Mouse (Mus musculus) C2C12 (cell line): ENCODE measurements around the gene Adap1. TPM values are rescaled to one million over a fixed set of nuclear protein-coding genes. Genes with fewer than 3 reads are reported as not detected.

Experiments used
- H3K27me3 ChIP-seq: one replicate; pipeline ENCODE4 v1.6.1; 2011; ENCODE audit not compliant: control insufficient read depth, insufficient read depth, insufficient read length
- H3K36me3 ChIP-seq: one replicate; pipeline ENCODE4 v1.6.1; 2011; ENCODE audit not compliant: control insufficient read depth, insufficient read depth
- H3K4me3 ChIP-seq: one replicate; pipeline ENCODE4 v1.5.1; 2011; ENCODE audit warnings: mild to moderate bottlenecking, control low read depth; ENCODE audit not compliant: poor library complexity, insufficient read depth, severe bottlenecking
- H3K79me2 ChIP-seq: one replicate; pipeline ENCODE4 v1.6.1; 2011; ENCODE audit not compliant: control insufficient read depth, insufficient read depth
- H3K79me3 ChIP-seq: one replicate; pipeline ENCODE4 v1.6.1; 2011; ENCODE audit warnings: low read depth, control low read depth
- H3ac ChIP-seq: one replicate; pipeline ENCODE3; 2011; ENCODE audit warnings: low read depth; ENCODE audit not compliant: control insufficient read depth, insufficient read length
- CEBPB ChIP-seq: IDR thresholded peaks from one replicate; pipeline ENCODE4 v1.6.1; 2011; ENCODE audit warnings: low read depth, mild to moderate bottlenecking, control low read depth, moderate library complexity
- CTCF ChIP-seq: IDR thresholded peaks from one replicate; pipeline ENCODE4 v1.5.1; 2011; ENCODE audit not compliant: control insufficient read depth, insufficient read depth, insufficient read length
- FOSL1 ChIP-seq: IDR thresholded peaks from one replicate; pipeline ENCODE4 v1.8.0; 2011; ENCODE audit warnings: mild to moderate bottlenecking, low read length; ENCODE audit not compliant: poor library complexity, insufficient read depth, severe bottlenecking
- MAX ChIP-seq: IDR thresholded peaks from one replicate; pipeline ENCODE4 v1.6.1; 2011; ENCODE audit warnings: mild to moderate bottlenecking, control low read depth
- MYOD1 ChIP-seq: IDR thresholded peaks from one replicate; pipeline ENCODE4 v1.6.1; 2011; ENCODE audit warnings: low read depth; ENCODE audit not compliant: control insufficient read depth, insufficient read length
- MYOG ChIP-seq: IDR thresholded peaks from one replicate; pipeline ENCODE4 v1.6.1; 2011; ENCODE audit not compliant: control insufficient read depth, insufficient read length; ENCODE audit errors: extremely low read depth
- USF1 ChIP-seq: IDR thresholded peaks from one replicate; pipeline ENCODE4 v1.6.1; 2011; ENCODE audit warnings: low read depth, mild to moderate bottlenecking, control low read depth, moderate library complexity
- polyA plus RNA-seq: library from polyadenylated mRNA; unstranded; fragments of >200 nt; fragmentation: generic; extraction: Trizol; gene quantifications from one replicate; pipeline ENCODE4 v1.2.1, GENCODE M21; 2012; ENCODE audit warnings: missing spikeins

Adap1 gene
- polyA plus RNA-seq, 1 experiment: 0.06 TPM

- H3ac ChIP-seq: no peak overlapping the region
- no peaks in the 10 kb centered on the region for H3K79me2 ChIP-seq
- H3K4me3 ChIP-seq: no peak overlapping the region
- H3K36me3 ChIP-seq: peaks cover 66% of the 10 kb centered on the region
- H3K27me3 ChIP-seq: no peaks in the 10 kb centered on the region
- TF ChIP-seq FOSL1: no peak
- TF ChIP-seq MAX: no peak
- TF ChIP-seq USF1: no peak
- no peak for TF ChIP-seq CEBPB
- no peak for TF ChIP-seq CTCF
- TF ChIP-seq MYOG: no peak
- no peak for TF ChIP-seq MYOD1
- H3K79me3 ChIP-seq: no peaks in the 10 kb centered on the region
Observed at GRCm38 (mm10) chr5:139237436-139237835, 88.0 kb downstream of the Adap1 start.

GRCm38 (mm10) chr5:139234423-139234822 lies 91.0 kb downstream of the Adap1 start:
- no peak for TF ChIP-seq FOSL1
- TF ChIP-seq CEBPB: no peak
- TF ChIP-seq MYOG: no peak
- TF ChIP-seq CTCF: no peak
- TF ChIP-seq MYOD1: no peak
- no peak for TF ChIP-seq MAX
- TF ChIP-seq USF1: no peak
- Histone ChIP-seq H3K79me2 (no peaks in the 10 kb centered on the region), H3K36me3 (peaks cover 65% of the 10 kb centered on the region), H3ac (no peak overlapping the region), H3K27me3 (no peaks in the 10 kb centered on the region), H3K4me3 (no peak overlapping the region), H3K79me3 (no peaks in the 10 kb centered on the region)

- peaks cover 2% of the 10 kb centered on the region for H3K79me3 ChIP-seq
- H3K79me2 ChIP-seq: no peaks in the 10 kb centered on the region
- H3K4me3 ChIP-seq: no peak overlapping the region
- peaks cover 70% of the 10 kb centered on the region for H3K36me3 ChIP-seq
- no peaks in the 10 kb centered on the region for H3K27me3 ChIP-seq
- no peak overlapping the region for H3ac ChIP-seq
- TF ChIP-seq CTCF (no peak), FOSL1 (no peak), CEBPB (no peak), MYOG (no peak), USF1 (no peak), MYOD1 (no peak)
Observed at GRCm38 (mm10) chr5:139232083-139232482, 93.3 kb downstream of the Adap1 start.

- peaks cover 88% of the 10 kb centered on the region for H3K36me3 ChIP-seq
- no peaks in the 10 kb centered on the region for H3K27me3 ChIP-seq
- H3K79me2 ChIP-seq: no peaks in the 10 kb centered on the region
- no peak overlapping the region for H3ac ChIP-seq
- no peak overlapping the region for H3K4me3 ChIP-seq
- no peak for TF ChIP-seq CTCF
- TF ChIP-seq MYOG: no peak
- no peak for TF ChIP-seq USF1
- TF ChIP-seq CEBPB: no peak
- TF ChIP-seq MAX: no peak
- no peak for TF ChIP-seq MYOD1
- no peak for TF ChIP-seq FOSL1
- H3K79me3 ChIP-seq: peaks cover 2% of the 10 kb centered on the region
Observed at GRCm38 (mm10) chr5:139229716-139230115, 95.7 kb downstream of the Adap1 start.

GRCm38 (mm10) chr5:139228318-139228717 lies 97.1 kb downstream of the Adap1 start:
- TF ChIP-seq MAX (no peak), CEBPB (no peak), USF1 (no peak)
- no peak overlapping the region for H3ac ChIP-seq
- H3K36me3 ChIP-seq: peaks cover 79% of the 10 kb centered on the region
- no peak overlapping the region for H3K4me3 ChIP-seq
- H3K79me2 ChIP-seq: no peaks in the 10 kb centered on the region
- H3K27me3 ChIP-seq: no peaks in the 10 kb centered on the region
- peaks cover 2% of the 10 kb centered on the region for H3K79me3 ChIP-seq

- Histone ChIP-seq H3K4me3 (no peak overlapping the region), H3ac (no peak overlapping the region), H3K79me2 (no peaks in the 10 kb centered on the region), H3K79me3 (peaks cover 2% of the 10 kb centered on the region), H3K36me3 (peaks cover 80% of the 10 kb centered on the region), H3K27me3 (no peaks in the 10 kb centered on the region)
- TF ChIP-seq CEBPB (no peak), CTCF (no peak), MAX (no peak), FOSL1 (no peak), MYOD1 (no peak), MYOG (no peak), USF1 (no peak)
Observed at GRCm38 (mm10) chr5:139227645-139228044, 97.8 kb downstream of the Adap1 start.
